Mouse (Mus musculus): ENCODE results near the gene Nlrc5.

GRCm38 (mm10) chr8:94427953-94428352 lies 6.2 kb upstream of the Nlrc5 start:
- TF ChIP-seq POLR2A (IDR thresholded peaks at IDR 0.05; ENCODE audit: extremely low read depth, insufficient read depth, low read length) (no peak), CTCF (IDR thresholded peaks at IDR 0.05; ENCODE audit: low read depth, low read length) (no peak)

Measured in liver, adult 2 months (tissue).